Mouse (Mus musculus) hindbrain, embryonic 16.5 days (tissue): ENCODE data around the gene Klf3. TPM values are rescaled to one million over a fixed set of nuclear protein-coding genes. Genes with fewer than 3 reads are reported as not detected.

Source experiments
- ATAC-seq: fragments of 200-750 bp; cut with Nextera tagmentation; 2 replicates; pipeline ENCODE4 v1.8.0; 2017; ENCODE audit warnings: moderate TSS enrichment, moderate library complexity
- H3K27ac ChIP-seq: fragments of 300-500 bp; sonication (generic); 2 replicates; pipeline ENCODE4 v1.5.1; 2014; ENCODE audit warnings: low read depth, mild to moderate bottlenecking, control low read depth, low read length, moderate library complexity
- H3K27me3 ChIP-seq: fragments of 300-500 bp; sonication (generic); replicated peaks from 2 replicates; pipeline ENCODE4 v1.6.1; 2014; ENCODE audit warnings: low read length; ENCODE audit not compliant: control insufficient read depth, insufficient read depth
- H3K36me3 ChIP-seq: fragments of 300-500 bp; sonication (generic); 2 replicates; pipeline ENCODE4 v1.6.1; 2014; ENCODE audit warnings: mild to moderate bottlenecking, low read length, moderate library complexity, mixed read lengths; ENCODE audit not compliant: control insufficient read depth, insufficient read depth
- H3K4me1 ChIP-seq: fragments of 300-500 bp; sonication (generic); 2 replicates; pipeline ENCODE4 v1.6.1; 2014; ENCODE audit warnings: low read depth, low read length; ENCODE audit not compliant: control insufficient read depth, insufficient read depth
- H3K4me2 ChIP-seq: fragments of 300-500 bp; sonication (generic); 2 replicates; pipeline ENCODE4 v1.6.1; 2014; ENCODE audit warnings: mild to moderate bottlenecking, low read length, control low read depth, moderate library complexity
- H3K4me3 ChIP-seq: fragments of 300-500 bp; sonication (generic); 2 replicates; pipeline ENCODE4 v1.5.1; 2014; ENCODE audit warnings: mild to moderate bottlenecking, low read length, control low read depth, moderate library complexity
- H3K9ac ChIP-seq: fragments of 300-500 bp; sonication (generic); 2 replicates; pipeline ENCODE4 v1.6.1; 2014; ENCODE audit warnings: low read depth, mild to moderate bottlenecking, control low read depth, low read length, moderate library complexity
- H3K9me3 ChIP-seq: fragments of 300-500 bp; sonication (generic); 2 replicates; pipeline ENCODE4 v1.6.1; 2014; ENCODE audit warnings: mild to moderate bottlenecking, low read length, moderate library complexity; ENCODE audit not compliant: control insufficient read depth
- WGBS: fragments of 180-500 bp; shearing (Covaris S2); extraction: QIAGEN DNeasy Blood & Tissue Kit; methylation state at CpG from one replicate; pipeline ENCODE4 v1.1.7; 2014; 5-methylcytosine and 5-hydroxymethylcytosine counted together
- polyA plus RNA-seq: library from polyadenylated mRNA; unstranded; fragments of >200 nt; fragmentation: Nextera tagmentation; extraction: Ambion mirVana; gene quantifications from 2 replicates; pipeline ENCODE4 v1.2.1, GENCODE M21; 2015

The Klf3 gene
- polyA plus RNA-seq, 1 experiment from 2014 or later: 23.7 TPM

DNA sequence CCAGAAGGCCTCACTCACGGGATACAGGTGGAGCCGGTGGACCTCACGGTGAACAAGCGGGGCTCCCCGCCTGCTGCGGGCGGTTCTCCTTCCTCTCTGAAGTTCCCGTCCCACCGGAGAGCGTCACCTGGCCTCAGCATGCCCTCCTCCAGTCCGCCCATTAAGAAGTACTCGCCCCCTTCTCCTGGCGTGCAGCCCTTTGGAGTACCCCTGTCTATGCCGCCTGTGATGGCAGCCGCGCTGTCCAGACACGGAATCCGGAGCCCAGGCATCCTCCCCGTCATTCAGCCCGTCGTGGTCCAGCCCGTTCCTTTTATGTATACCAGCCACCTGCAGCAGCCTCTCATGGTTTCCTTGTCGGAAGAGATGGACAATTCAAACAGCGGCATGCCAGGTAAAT lies 18.8 kb downstream of the Klf3 start:
- WGBS: 96% methylated on average over 24 of the region's 24 CpGs
- Histone ChIP-seq H3K4me2 (no peak overlapping the region), H3K9me3 (no peaks in the 10 kb centered on the region), H3K27ac (no peak overlapping the region), H3K27me3 (no peaks in the 10 kb centered on the region), H3K9ac (no peak overlapping the region), H3K36me3 (peaks cover 12% of the 10 kb centered on the region), H3K4me1 (no peaks in the 10 kb centered on the region), H3K4me3 (no peak overlapping the region)
- ATAC-seq: no peak

DNA sequence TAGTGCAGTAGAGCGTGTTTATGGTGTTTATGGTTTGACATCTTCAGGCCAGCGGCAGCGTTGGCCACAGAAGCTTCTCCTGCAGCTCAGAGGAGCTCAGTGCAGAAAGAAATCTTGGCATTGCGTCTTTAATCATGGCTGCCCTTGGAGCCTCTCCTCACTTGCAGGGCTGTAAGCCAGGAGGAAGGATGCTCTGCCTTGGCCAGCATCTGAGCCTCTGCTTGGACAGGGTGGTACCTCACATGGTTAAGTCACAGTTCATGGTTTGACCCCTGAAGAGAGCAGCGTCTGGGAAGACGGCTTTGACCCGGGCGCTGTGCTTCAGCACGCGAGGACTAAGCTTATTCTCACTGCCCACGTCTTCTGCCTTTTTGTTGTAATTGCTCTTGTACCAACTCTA lies 20.2 kb downstream of the Klf3 start:
- no peak overlapping the region for H3K4me2 ChIP-seq
- no peak overlapping the region for H3K4me3 ChIP-seq
- no peaks in the 10 kb centered on the region for H3K9me3 ChIP-seq
- no peak overlapping the region for H3K27ac ChIP-seq
- no peaks in the 10 kb centered on the region for H3K27me3 ChIP-seq
- no peak overlapping the region for H3K9ac ChIP-seq
- no peak for ATAC-seq
- peaks cover 15% of the 10 kb centered on the region for H3K36me3 ChIP-seq
- no peaks in the 10 kb centered on the region for H3K4me1 ChIP-seq
- 91% methylated on average over 11 of the region's 11 CpGs for WGBS

DNA sequence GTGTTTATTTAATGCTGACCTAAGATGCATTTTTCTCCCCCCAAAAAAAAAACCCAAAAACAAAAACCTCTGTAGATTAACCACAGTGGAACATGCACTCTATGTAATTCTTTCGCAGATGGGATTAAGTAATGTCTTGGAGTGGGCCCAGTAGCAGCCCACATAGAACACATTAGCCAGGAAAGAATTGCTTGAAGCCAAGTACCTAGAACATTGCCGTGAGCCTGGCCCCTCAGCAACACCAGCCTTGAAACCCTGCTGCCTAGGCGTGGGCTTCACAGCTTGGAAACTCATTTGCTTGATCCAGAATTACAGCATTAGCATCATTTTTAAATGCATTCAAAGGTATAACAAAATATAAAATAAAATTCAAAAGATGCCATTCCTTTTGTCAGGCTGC lies 21.6 kb downstream of the Klf3 start:
- Histone ChIP-seq H3K36me3 (peaks cover 21% of the 10 kb centered on the region), H3K27me3 (no peaks in the 10 kb centered on the region), H3K4me3 (no peak overlapping the region), H3K4me2 (no peak overlapping the region), H3K4me1 (no peaks in the 10 kb centered on the region), H3K27ac (no peak overlapping the region), H3K9ac (no peak overlapping the region), H3K9me3 (no peaks in the 10 kb centered on the region)
- 93% methylated on average over 3 of the region's 3 CpGs for WGBS
- ATAC-seq: no peak

DNA sequence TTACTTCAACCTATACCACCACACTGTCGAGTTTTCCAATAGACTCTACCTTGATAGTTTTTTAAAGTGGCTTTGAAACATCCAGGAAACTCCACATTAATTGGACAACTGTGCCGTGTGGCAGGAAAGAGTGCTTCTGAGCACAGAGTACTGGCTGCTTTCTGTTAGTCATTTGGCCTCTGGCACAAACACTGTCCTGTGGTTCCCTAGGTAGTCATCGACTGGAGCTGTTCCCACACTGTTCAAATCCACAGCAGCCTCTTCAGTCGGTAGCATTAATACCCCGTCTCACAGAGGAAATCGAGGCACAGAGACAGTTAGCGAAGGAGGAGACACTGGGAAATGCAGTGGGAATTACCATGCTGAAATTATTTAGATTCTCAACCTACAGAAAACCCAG lies 22.3 kb downstream of the Klf3 start:
- ATAC-seq: no peak
- no peaks in the 10 kb centered on the region for H3K27me3 ChIP-seq
- WGBS: 88% methylated on average over 7 of the region's 7 CpGs
- H3K9me3 ChIP-seq: no peaks in the 10 kb centered on the region
- H3K9ac ChIP-seq: no peak overlapping the region
- no peak overlapping the region for H3K4me2 ChIP-seq
- no peak overlapping the region for H3K27ac ChIP-seq
- H3K4me1 ChIP-seq: no peaks in the 10 kb centered on the region
- H3K4me3 ChIP-seq: no peak overlapping the region
- peaks cover 21% of the 10 kb centered on the region for H3K36me3 ChIP-seq

DNA sequence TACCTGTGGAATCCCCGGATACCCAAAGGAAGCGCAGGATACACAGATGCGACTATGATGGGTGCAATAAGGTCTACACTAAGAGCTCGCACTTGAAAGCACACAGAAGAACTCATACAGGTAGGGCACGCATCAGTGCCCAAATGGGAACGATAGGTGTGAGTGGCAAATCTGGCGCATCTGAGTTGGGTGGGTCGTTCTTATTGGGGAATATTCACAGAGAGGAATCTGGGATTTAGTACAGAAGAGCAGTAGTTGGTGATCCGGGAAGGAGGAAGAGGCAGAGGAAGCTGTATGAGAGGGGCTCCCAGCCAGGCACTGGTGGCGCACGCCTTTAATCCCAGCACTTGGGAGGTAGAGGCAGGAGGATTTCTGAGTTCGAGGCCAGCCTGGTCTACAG lies 24.0 kb downstream of the Klf3 start:
- Histone ChIP-seq H3K9ac (no peak overlapping the region), H3K27ac (no peak overlapping the region), H3K4me1 (no peaks in the 10 kb centered on the region), H3K4me2 (no peak overlapping the region), H3K9me3 (no peaks in the 10 kb centered on the region), H3K36me3 (peaks cover 18% of the 10 kb centered on the region), H3K27me3 (no peaks in the 10 kb centered on the region), H3K4me3 (no peak overlapping the region)
- 96% methylated on average over 12 of the region's 12 CpGs for WGBS
- no peak for ATAC-seq

DNA sequence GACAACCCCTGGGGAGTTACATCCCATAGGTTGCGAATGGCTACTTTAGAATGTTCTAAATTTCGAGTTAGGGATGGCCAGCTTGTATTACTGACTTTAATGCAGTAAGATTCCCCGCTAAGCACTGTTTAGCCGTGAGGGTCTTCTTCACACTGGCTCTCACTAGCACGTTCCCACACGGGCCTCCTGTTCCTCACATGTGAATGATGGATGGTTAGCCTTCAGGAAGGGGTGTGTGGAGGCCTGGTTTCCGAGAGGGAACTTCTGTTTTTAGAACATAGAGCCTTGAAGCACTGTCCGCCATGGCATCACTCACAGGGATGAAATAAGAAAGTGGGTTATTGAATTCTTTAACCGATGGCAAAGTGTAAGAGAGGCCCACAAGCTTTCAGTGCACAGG lies 25.1 kb downstream of the Klf3 start:
- H3K27ac ChIP-seq: no peak overlapping the region
- 91% methylated on average over 9 of the region's 9 CpGs for WGBS
- H3K4me3 ChIP-seq: no peak overlapping the region
- no peaks in the 10 kb centered on the region for H3K4me1 ChIP-seq
- no peaks in the 10 kb centered on the region for H3K9me3 ChIP-seq
- H3K27me3 ChIP-seq: no peaks in the 10 kb centered on the region
- ATAC-seq: no peak
- H3K9ac ChIP-seq: no peak overlapping the region
- peaks cover 18% of the 10 kb centered on the region for H3K36me3 ChIP-seq
- H3K4me2 ChIP-seq: no peak overlapping the region

DNA sequence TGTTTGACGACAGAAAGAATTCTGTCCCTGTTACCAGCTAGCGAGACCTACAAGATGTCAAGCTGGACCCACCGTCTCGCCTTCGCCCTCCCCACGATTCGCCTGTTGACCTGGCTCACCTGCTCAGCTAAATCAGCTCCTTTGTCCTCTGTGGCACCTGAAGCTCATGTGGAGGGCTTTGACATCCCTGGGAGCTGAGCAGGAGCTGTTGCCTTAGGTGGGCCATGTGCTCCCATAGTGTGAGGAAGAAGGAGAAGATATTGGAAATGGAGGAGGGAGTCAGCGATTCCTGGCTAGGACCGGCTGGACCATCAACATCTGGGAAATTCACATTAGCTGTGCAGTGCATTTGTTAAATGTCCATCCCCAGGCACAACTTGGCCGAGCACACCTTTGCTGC lies 26.4 kb downstream of the Klf3 start:
- WGBS: 93% methylated on average over 10 of the region's 10 CpGs
- Histone ChIP-seq H3K4me2 (no peak overlapping the region), H3K4me1 (no peaks in the 10 kb centered on the region), H3K27me3 (no peaks in the 10 kb centered on the region), H3K9ac (no peak overlapping the region), H3K36me3 (peaks cover 12% of the 10 kb centered on the region), H3K9me3 (no peaks in the 10 kb centered on the region), H3K4me3 (no peak overlapping the region), H3K27ac (no peak overlapping the region)
- no peak for ATAC-seq

DNA sequence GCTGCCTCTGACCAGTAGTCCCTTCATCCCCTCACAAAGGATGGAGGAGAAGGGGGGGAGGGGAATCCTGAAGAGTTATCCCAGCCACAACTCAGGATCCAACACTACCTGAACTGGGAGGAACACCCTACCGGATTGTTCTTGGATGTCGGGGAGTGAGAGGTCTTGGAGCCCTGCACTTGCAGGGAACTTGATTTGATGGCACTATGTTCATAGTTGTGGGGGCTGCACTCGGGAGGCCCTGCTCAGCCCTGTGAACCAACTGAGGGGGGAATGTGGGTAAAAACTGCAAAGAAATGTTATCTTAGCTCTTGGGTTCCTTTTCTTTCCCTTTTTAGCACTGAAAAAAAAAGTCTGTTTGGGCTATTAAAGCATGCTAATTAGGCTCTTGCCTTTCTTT lies 27.6 kb downstream of the Klf3 start:
- Histone ChIP-seq H3K4me3 (no peak overlapping the region), H3K27ac (no peak overlapping the region), H3K4me1 (no peaks in the 10 kb centered on the region), H3K9ac (no peak overlapping the region), H3K27me3 (no peaks in the 10 kb centered on the region), H3K4me2 (no peak overlapping the region), H3K36me3 (peaks cover 12% of the 10 kb centered on the region), H3K9me3 (no peaks in the 10 kb centered on the region)
- WGBS: 87% methylated on average over 3 of the region's 3 CpGs
- no peak for ATAC-seq

DNA sequence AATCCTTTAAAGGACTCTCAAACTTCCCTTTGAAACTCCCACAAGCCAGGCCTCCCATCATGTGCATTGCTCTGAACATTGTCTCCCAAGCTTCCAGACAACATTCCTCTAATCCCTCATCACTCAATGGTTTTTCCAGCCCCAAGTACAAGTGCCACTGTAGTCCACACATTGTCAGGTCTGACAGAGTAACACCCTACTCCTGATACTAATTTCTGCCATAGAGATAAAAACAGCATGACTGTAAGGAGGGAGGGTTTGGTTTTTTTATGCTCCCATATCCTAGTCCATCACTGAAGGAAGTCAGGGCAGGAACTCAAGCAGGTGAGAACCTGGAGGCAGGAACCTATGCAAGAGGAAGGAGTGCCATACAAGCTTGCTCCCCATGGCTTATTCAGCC lies 30.2 kb downstream of the Klf3 start:
- Histone ChIP-seq H3K4me2 (no peak overlapping the region), H3K27me3 (no peaks in the 10 kb centered on the region), H3K4me3 (no peak overlapping the region), H3K4me1 (no peaks in the 10 kb centered on the region), H3K36me3 (peaks cover 9% of the 10 kb centered on the region), H3K9ac (no peak overlapping the region), H3K27ac (no peak overlapping the region), H3K9me3 (0 out of 2 replicates have a peak, but pooled peaks cover 4% of the 10 kb centered on the region)
- no peak for ATAC-seq

DNA sequence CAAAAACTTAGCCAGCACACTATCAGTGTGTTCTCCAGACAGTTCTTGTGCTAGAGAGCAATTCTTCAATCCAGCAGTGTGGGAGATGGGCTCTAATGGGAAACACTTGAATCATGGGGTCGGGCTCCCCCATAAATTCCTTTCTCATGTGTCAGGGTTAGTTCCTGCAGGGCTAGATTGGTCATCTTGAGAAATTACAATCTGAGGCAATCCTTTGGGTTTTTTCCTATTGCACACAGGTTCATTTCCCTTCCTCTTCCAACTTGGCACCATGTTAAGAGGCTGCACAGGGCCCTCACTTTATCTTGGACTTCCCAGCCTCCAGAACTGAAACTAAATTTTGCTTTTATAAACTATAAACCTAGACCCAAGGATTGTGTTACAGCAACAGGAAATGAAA lies 31.0 kb downstream of the Klf3 start:
- Histone ChIP-seq H3K9ac (no peak overlapping the region), H3K4me2 (no peak overlapping the region), H3K4me1 (no peaks in the 10 kb centered on the region), H3K9me3 (0 out of 2 replicates have a peak, but pooled peaks cover 4% of the 10 kb centered on the region), H3K27me3 (no peaks in the 10 kb centered on the region), H3K36me3 (peaks cover 5% of the 10 kb centered on the region), H3K27ac (no peak overlapping the region), H3K4me3 (no peak overlapping the region)
- no peak for ATAC-seq
- WGBS: 68% methylated on average over 1 of the region's 1 CpGs
